9 mouse cellular contexts compared by ENCODE assay signal in the genomic region with DNA sequence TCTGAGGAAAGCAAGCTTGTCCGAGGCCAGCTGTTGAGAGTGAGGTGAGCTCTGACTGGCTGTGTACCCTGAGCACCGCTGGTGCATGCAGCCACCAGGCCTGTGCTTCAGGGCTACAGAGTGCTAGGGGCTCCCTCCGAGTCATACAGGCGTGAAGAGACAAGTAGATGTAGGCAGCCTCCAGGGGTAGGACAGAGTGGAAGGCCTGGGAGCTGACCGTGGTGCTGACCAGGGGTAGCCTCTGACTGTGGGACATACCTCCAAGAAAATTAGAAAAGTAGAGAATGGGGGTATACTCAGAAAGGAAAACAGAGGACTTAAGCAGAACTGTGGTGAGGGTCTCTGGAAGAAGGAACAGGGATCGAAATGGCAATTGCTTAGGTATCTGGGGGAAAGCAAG.
DNase-seq lines count a peak whose midpoint lies in the region; ATAC-seq lines count a peak whose summit lies in the region.
"Had no signal": no experiment of that assay in that cellular context is flagged by ENCODE, and none has a peak within 500 bp of the region (broad histone marks: within the 10 kb centered on the region; RNA-seq: fewer than 3 reads in every experiment).

No protein-coding gene starts in this region.

- no peaks in the 10 kb centered on the region for H3K4me1 ChIP-seq in midbrain, embryonic 11.5 days (ENCODE audit: control insufficient read depth, insufficient read depth, low read length)
- H3K4me1 ChIP-seq in midbrain, embryonic 15.5 days = peaks cover 18% of the 10 kb centered on the region
- no peaks in the 10 kb centered on the region for H3K4me1 ChIP-seq in embryonic facial prominence, embryonic 15.5 days
- H3K4me1 ChIP-seq: liver, embryonic 15.5 days had no signal

- peak; percentile 88 for DNase-seq in midbrain, embryonic 11.5 days (ENCODE audit: low spot score, missing footprints)
- peak; percentile 26 for DNase-seq in adrenal gland, adult 2 months
- no peak for DNase-seq in right cerebral cortex, postnatal 36 days (ENCODE audit: low spot score in 2 of 2)
- DNase-seq in layer of hippocampus, adult 11-12 months (ENCODE audit: low spot score) = no peak
- DNase-seq in right cerebral cortex, postnatal 25 days = no peak

- no peaks in the 10 kb centered on the region for H3K27me3 ChIP-seq in midbrain, embryonic 11.5 days (ENCODE audit: control insufficient read depth, insufficient read depth, low read length)
- no peaks in the 10 kb centered on the region for H3K27me3 ChIP-seq in midbrain, embryonic 15.5 days (replicated peaks)
- no peaks in the 10 kb centered on the region for H3K27me3 ChIP-seq in embryonic facial prominence, embryonic 15.5 days
- H3K27me3 ChIP-seq: liver, embryonic 15.5 days had no signal

- H3K4me2 ChIP-seq in midbrain, embryonic 11.5 days = no peak overlapping the region
- no peak overlapping the region for H3K4me2 ChIP-seq in midbrain, embryonic 15.5 days
- H3K4me2 ChIP-seq in embryonic facial prominence, embryonic 15.5 days (replicated peaks) = no peak overlapping the region
- H3K4me2 ChIP-seq: liver, embryonic 15.5 days had no signal

- H3K9me3 ChIP-seq in midbrain, embryonic 11.5 days (ENCODE audit: control insufficient read depth, low read length) = no peaks in the 10 kb centered on the region
- H3K9me3 ChIP-seq in midbrain, embryonic 15.5 days = no peaks in the 10 kb centered on the region
- H3K9me3 ChIP-seq in embryonic facial prominence, embryonic 15.5 days (replicated peaks) = no peaks in the 10 kb centered on the region
- H3K9me3 ChIP-seq: liver, embryonic 15.5 days had no signal

- WGBS in midbrain, embryonic 11.5 days = 50% methylated on average over 6 of the region's 6 CpGs
- 49% methylated on average over 6 of the region's 6 CpGs for WGBS in midbrain, embryonic 15.5 days
- WGBS in embryonic facial prominence, embryonic 15.5 days = 28% methylated on average over 6 of the region's 6 CpGs

- no peak overlapping the region for H3K27ac ChIP-seq in midbrain, embryonic 11.5 days (ENCODE audit: low read depth, low read length)
- no peak overlapping the region for H3K27ac ChIP-seq in midbrain, embryonic 15.5 days
- H3K27ac ChIP-seq in embryonic facial prominence, embryonic 15.5 days (replicated peaks) = no peak overlapping the region
- H3K27ac ChIP-seq: liver, embryonic 15.5 days had no signal

- H3K4me3 ChIP-seq in midbrain, embryonic 11.5 days (ENCODE audit: low read depth, low read length) = no peak overlapping the region
- H3K4me3 ChIP-seq in midbrain, embryonic 15.5 days = no peak overlapping the region
- no peak overlapping the region for H3K4me3 ChIP-seq in embryonic facial prominence, embryonic 15.5 days (replicated peaks)
- H3K4me3 ChIP-seq: liver, embryonic 15.5 days had no signal

- H3K9ac ChIP-seq in midbrain, embryonic 11.5 days (ENCODE audit: low read length) = no peak overlapping the region
- H3K9ac ChIP-seq in midbrain, embryonic 15.5 days = no peak overlapping the region
- H3K9ac ChIP-seq in embryonic facial prominence, embryonic 15.5 days = no peak overlapping the region
- H3K9ac ChIP-seq: liver, embryonic 15.5 days had no signal

- H3K36me3 ChIP-seq in midbrain, embryonic 11.5 days (ENCODE audit: control insufficient read depth, insufficient read depth, low read length) = no peaks in the 10 kb centered on the region
- H3K36me3 ChIP-seq in midbrain, embryonic 15.5 days (replicated peaks) = no peaks in the 10 kb centered on the region
- no peaks in the 10 kb centered on the region for H3K36me3 ChIP-seq in embryonic facial prominence, embryonic 15.5 days
- H3K36me3 ChIP-seq: liver, embryonic 15.5 days had no signal

- ATAC-seq in midbrain, embryonic 11.5 days (ENCODE audit: low FRiP score) = no peak
- no peak for ATAC-seq in midbrain, embryonic 15.5 days (replicated peaks)
- peak; percentile 26; the same call in 1 of the 2 replicates for ATAC-seq in embryonic facial prominence, embryonic 15.5 days (ENCODE audit: insufficient number of reproducible peaks, low FRiP score, low TSS enrichment, low read depth)
- peak; percentile 57 for ATAC-seq in megakaryocyte-erythroid progenitor cell, adult 5-6 weeks (replicated peaks; ENCODE audit: low FRiP score, low TSS enrichment, poor library complexity, severe bottlenecking)

Comparison
In these comparisons a context has a peak if more than half of its experiments do, and no peak if none do; other contexts are left out.
1. ATAC-seq: peak in embryonic facial prominence, embryonic 15.5 days (single experiment) and megakaryocyte-erythroid progenitor cell, adult 5-6 weeks (single experiment); none in midbrain, embryonic 11.5 days (single experiment) and midbrain, embryonic 15.5 days (single experiment).
2. DNase-seq: peak in midbrain, embryonic 11.5 days (single experiment) and adrenal gland, adult 2 months (single experiment); none in right cerebral cortex, postnatal 36 days (0 of 2), layer of hippocampus, adult 11-12 months (single experiment) and right cerebral cortex, postnatal 25 days (single experiment).